Mouse (Mus musculus) heart, embryonic 11.5 days (tissue): ENCODE measurements at regions not wholly inside any gene's neighbourhood (a gene's known extent, or its start where the extent isn't known, plus 50 kb on each side); places are given as distances from the start of the nearest gene placed in this dataset.

Experiments used
- ATAC-seq: fragments of 200-750 bp; cut with Nextera tagmentation; replicated peaks from 2 replicates; pipeline ENCODE4 v1.8.0; 2017; ENCODE audit warnings: moderate library complexity; ENCODE audit not compliant: insufficient number of reproducible peaks, low FRiP score, low TSS enrichment
- H3K27ac ChIP-seq: fragments of 300-500 bp; sonication (generic); 2 replicates; pipeline ENCODE4 v1.5.1; 2014; ENCODE audit warnings: mild to moderate bottlenecking, low read depth, low read length
- H3K27me3 ChIP-seq: fragments of 300-500 bp; sonication (generic); 2 replicates; pipeline ENCODE4 v1.6.1; 2014; ENCODE audit warnings: mild to moderate bottlenecking, low read length, mixed read lengths; ENCODE audit not compliant: control insufficient read depth, insufficient read depth
- H3K36me3 ChIP-seq: fragments of 300-500 bp; sonication (generic); 2 replicates; pipeline ENCODE4 v1.6.1; 2014; ENCODE audit warnings: mild to moderate bottlenecking, low read length, moderate library complexity, mixed read lengths; ENCODE audit not compliant: control insufficient read depth, insufficient read depth
- H3K4me1 ChIP-seq: fragments of 300-500 bp; sonication (generic); 2 replicates; pipeline ENCODE4 v1.6.1; 2014; ENCODE audit warnings: low read length; ENCODE audit not compliant: control insufficient read depth, insufficient read depth
- H3K4me2 ChIP-seq: fragments of 300-500 bp; sonication (generic); 2 replicates; pipeline ENCODE4 v1.6.1; 2014; ENCODE audit warnings: mild to moderate bottlenecking, moderate library complexity
- H3K4me3 ChIP-seq: fragments of 300-500 bp; sonication (generic); 2 replicates; pipeline ENCODE4 v1.5.1; 2014; ENCODE audit warnings: low read depth, low read length
- H3K9ac ChIP-seq: fragments of 300-500 bp; sonication (generic); 2 replicates; pipeline ENCODE4 v1.6.1; 2014; ENCODE audit warnings: mild to moderate bottlenecking, low read depth, low read length, moderate library complexity
- H3K9me3 ChIP-seq: fragments of 300-500 bp; sonication (generic); replicated peaks from 2 replicates; pipeline ENCODE4 v1.6.1; 2016; ENCODE audit warnings: low read length; ENCODE audit not compliant: control insufficient read depth
- WGBS: fragments of 180-500 bp; shearing (Covaris S2); extraction: QIAGEN DNeasy Blood & Tissue Kit; methylation state at CpG from one replicate; pipeline ENCODE4 v1.1.7; 2014; ENCODE audit not compliant: insufficient replicate concordance; 5-methylcytosine and 5-hydroxymethylcytosine counted together

GRCm38 (mm10) chr2:33962355-33963037 lies 74.8 kb upstream of the Mvb12b start:
- peaks cover 23% of the 10 kb centered on the region for H3K27me3 ChIP-seq
- H3K9me3 ChIP-seq, result no peaks in the 10 kb centered on the region
- no peak overlapping the region for H3K27ac ChIP-seq
- no peaks in the 10 kb centered on the region for H3K36me3 ChIP-seq
- H3K4me1 ChIP-seq, result peaks cover 2% of the 10 kb centered on the region; the same call in 1 of the 2 replicates
- H3K9ac ChIP-seq, result no peak overlapping the region
- H3K4me2 ChIP-seq, result no peak overlapping the region
- WGBS, result 78% methylated on average over 14 of the region's 14 CpGs
- H3K4me3 ChIP-seq, result no peak overlapping the region
- no peak for ATAC-seq

- H3K36me3 ChIP-seq, result no peaks in the 10 kb centered on the region
- no peaks in the 10 kb centered on the region for H3K9me3 ChIP-seq
- H3K27ac ChIP-seq, result no peak overlapping the region
- peaks cover 2% of the 10 kb centered on the region; the same call in 1 of the 2 replicates for H3K4me1 ChIP-seq
- ATAC-seq, result no peak
- WGBS, result 44% methylated on average over 2 of the region's 2 CpGs
- no peak overlapping the region for H3K4me3 ChIP-seq
- no peak overlapping the region for H3K9ac ChIP-seq
- no peak overlapping the region for H3K4me2 ChIP-seq
- H3K27me3 ChIP-seq, result peaks cover 14% of the 10 kb centered on the region
Measured at GRCm38 (mm10) chr2:33961566-33961965, 73.8 kb upstream of the Mvb12b start.

GRCm38 (mm10) chr2:33957754-33958153 lies 70.0 kb upstream of the Mvb12b start:
- no peak overlapping the region for H3K27ac ChIP-seq
- no peak overlapping the region for H3K4me3 ChIP-seq
- 49% methylated on average over 6 of the region's 6 CpGs for WGBS
- no peak overlapping the region for H3K9ac ChIP-seq
- no peak for ATAC-seq
- H3K9me3 ChIP-seq, result no peaks in the 10 kb centered on the region
- H3K36me3 ChIP-seq, result no peaks in the 10 kb centered on the region
- H3K4me1 ChIP-seq, result no peaks in the 10 kb centered on the region
- no peaks in the 10 kb centered on the region for H3K27me3 ChIP-seq
- H3K4me2 ChIP-seq, result no peak overlapping the region

DNA sequence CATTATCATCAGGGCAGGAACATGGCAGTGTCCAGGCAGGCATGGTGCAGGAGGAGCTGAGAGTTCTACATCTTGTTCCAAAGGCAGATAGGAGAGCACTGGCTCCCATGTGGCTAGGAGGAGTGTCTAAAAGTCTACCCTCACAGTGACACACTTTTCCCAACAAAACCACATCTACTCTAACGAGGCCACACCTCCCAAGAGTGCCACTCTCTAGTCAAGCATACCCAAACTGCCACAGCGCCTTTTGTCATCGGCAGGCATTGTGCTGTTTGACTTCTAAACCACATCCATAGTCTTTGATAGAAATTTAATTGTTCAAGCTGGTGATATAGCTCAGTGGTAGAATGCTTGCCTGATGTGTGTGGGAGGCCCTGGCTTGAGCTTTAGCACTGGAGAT lies 56.6 kb upstream of the Mvb12b start:
- Histone ChIP-seq H3K4me1 (no peaks in the 10 kb centered on the region), H3K27me3 (no peaks in the 10 kb centered on the region), H3K9me3 (no peaks in the 10 kb centered on the region), H3K27ac (no peak overlapping the region), H3K9ac (no peak overlapping the region), H3K4me2 (no peak overlapping the region), H3K4me3 (no peak overlapping the region), H3K36me3 (no peaks in the 10 kb centered on the region)
- ATAC-seq, result no peak
- 73% methylated on average over 3 of the region's 3 CpGs for WGBS

GRCm38 (mm10) chr2:33942085-33942484 lies 54.3 kb upstream of the Mvb12b start:
- WGBS, result 53% methylated on average over 2 of the region's 2 CpGs
- no peak for ATAC-seq
- no peak overlapping the region for H3K4me2 ChIP-seq
- H3K4me3 ChIP-seq, result no peak overlapping the region
- H3K27me3 ChIP-seq, result no peaks in the 10 kb centered on the region
- no peak overlapping the region for H3K27ac ChIP-seq
- 0 out of 2 replicates have a peak overlapping the region, but pooled peaks have one; percentile 10 for H3K9ac ChIP-seq
- H3K4me1 ChIP-seq, result no peaks in the 10 kb centered on the region
- H3K36me3 ChIP-seq, result no peaks in the 10 kb centered on the region
- no peaks in the 10 kb centered on the region for H3K9me3 ChIP-seq

- Histone ChIP-seq H3K9ac (no peak overlapping the region), H3K4me1 (no peaks in the 10 kb centered on the region), H3K27me3 (no peaks in the 10 kb centered on the region), H3K4me2 (no peak overlapping the region), H3K36me3 (no peaks in the 10 kb centered on the region), H3K27ac (no peak overlapping the region), H3K4me3 (no peak overlapping the region), H3K9me3 (no peaks in the 10 kb centered on the region)
- ATAC-seq, result no peak
- WGBS, result 86% methylated on average over 11 of the region's 11 CpGs
Measured at GRCm38 (mm10) chr2:33941316-33941715, 53.6 kb upstream of the Mvb12b start.

GRCm38 (mm10) chr2:33939836-33940235 lies 52.1 kb upstream of the Mvb12b start:
- H3K4me3 ChIP-seq, result no peak overlapping the region
- no peak overlapping the region for H3K4me2 ChIP-seq
- no peaks in the 10 kb centered on the region for H3K27me3 ChIP-seq
- H3K4me1 ChIP-seq, result no peaks in the 10 kb centered on the region
- WGBS, result 85% methylated on average over 4 of the region's 4 CpGs
- H3K9ac ChIP-seq, result no peak overlapping the region
- H3K36me3 ChIP-seq, result no peaks in the 10 kb centered on the region
- no peak for ATAC-seq
- no peak overlapping the region for H3K27ac ChIP-seq
- H3K9me3 ChIP-seq, result no peaks in the 10 kb centered on the region
